21 mouse cellular contexts compared by ENCODE assay signal in genomic region chr10:99573997-99574396, GRCm38 (mm10).
A peak's percentile ranks its signal among the peaks of the same experiment; 100 is the strongest.
DNase-seq lines count a peak whose midpoint lies in the region; ATAC-seq and TF ChIP-seq lines count a peak whose summit lies in the region.
"Had no signal": no experiment of that assay in that cellular context is flagged by ENCODE, and none has a peak within 500 bp of the region (broad histone marks: within the 10 kb centered on the region; RNA-seq: fewer than 3 reads in every experiment).

No protein-coding gene starts in this region.

- 77% methylated on average over 14 of the region's 14 CpGs for WGBS in hindbrain, postnatal 0 days
- WGBS in hindbrain, embryonic 11.5 days: 87% methylated on average over 14 of the region's 14 CpGs
- 42% methylated on average over 14 of the region's 14 CpGs for WGBS in intestine, postnatal 0 days

- H3K4me1 ChIP-seq in hindbrain, postnatal 0 days (ENCODE audit: insufficient read depth, low read length): peaks cover 16% of the 10 kb centered on the region; the same call in 1 of the 2 replicates
- no peaks in the 10 kb centered on the region for H3K4me1 ChIP-seq in hindbrain, embryonic 11.5 days (replicated peaks; ENCODE audit: control insufficient read depth, insufficient read depth, low read length)
- no peaks in the 10 kb centered on the region for H3K4me1 ChIP-seq in intestine, postnatal 0 days (replicated peaks; ENCODE audit: control insufficient read depth, insufficient read depth, low read length)
- H3K4me1 ChIP-seq: liver, embryonic 15.5 days had no signal

- H3K9ac ChIP-seq in hindbrain, postnatal 0 days (replicated peaks; ENCODE audit: low read length): no peak overlapping the region
- no peak overlapping the region for H3K9ac ChIP-seq in hindbrain, embryonic 11.5 days (ENCODE audit: low read depth, low read length)
- H3K9ac ChIP-seq in intestine, postnatal 0 days (ENCODE audit: low read depth, low read length): no peak overlapping the region
- H3K9ac ChIP-seq: embryonic facial prominence, embryonic 15.5 days; liver, embryonic 15.5 days had no signal

- TF ChIP-seq CTCF in hindbrain, postnatal 0 days (IDR thresholded peaks at IDR 0.05; ENCODE audit: low read depth): no peak
- TF ChIP-seq CTCF in intestine, postnatal 0 days (IDR thresholded peaks at IDR 0.05; ENCODE audit: low read depth): no peak

- no peak overlapping the region for H3K4me2 ChIP-seq in hindbrain, postnatal 0 days (ENCODE audit: low read depth, low read length)
- no peak overlapping the region for H3K4me2 ChIP-seq in hindbrain, embryonic 11.5 days (replicated peaks; ENCODE audit: low read depth, low read length)
- no peak overlapping the region for H3K4me2 ChIP-seq in intestine, postnatal 0 days (replicated peaks; ENCODE audit: low read depth)
- H3K4me2 ChIP-seq: embryonic facial prominence, embryonic 15.5 days; liver, embryonic 15.5 days had no signal

- no peaks in the 10 kb centered on the region for H3K36me3 ChIP-seq in hindbrain, postnatal 0 days (ENCODE audit: insufficient read depth, low read length)
- no peaks in the 10 kb centered on the region for H3K36me3 ChIP-seq in hindbrain, embryonic 11.5 days (ENCODE audit: control insufficient read depth, insufficient read depth, low read length)
- H3K36me3 ChIP-seq in intestine, postnatal 0 days (ENCODE audit: control insufficient read depth, insufficient read depth): no peaks in the 10 kb centered on the region
- H3K36me3 ChIP-seq: embryonic facial prominence, embryonic 15.5 days; G1E; liver, embryonic 15.5 days had no signal

- no peak overlapping the region for H3K4me3 ChIP-seq in hindbrain, postnatal 0 days (ENCODE audit: low read length)
- H3K4me3 ChIP-seq in hindbrain, embryonic 11.5 days (ENCODE audit: low read depth, low read length): no peak overlapping the region
- no peak overlapping the region for H3K4me3 ChIP-seq in intestine, postnatal 0 days (ENCODE audit: low read depth, low read length)
- H3K4me3 ChIP-seq: embryonic facial prominence, embryonic 15.5 days; liver, embryonic 15.5 days had no signal

- no peaks in the 10 kb centered on the region for H3K27me3 ChIP-seq in hindbrain, postnatal 0 days (ENCODE audit: insufficient read depth, low read length)
- no peaks in the 10 kb centered on the region for H3K27me3 ChIP-seq in hindbrain, embryonic 11.5 days (ENCODE audit: control insufficient read depth, insufficient read depth, low read length)
- H3K27me3 ChIP-seq in intestine, postnatal 0 days (replicated peaks; ENCODE audit: control insufficient read depth, insufficient read depth, low read length): no peaks in the 10 kb centered on the region
- H3K27me3 ChIP-seq: embryonic facial prominence, embryonic 15.5 days; liver, embryonic 15.5 days had no signal

- no peak for ATAC-seq in hindbrain, postnatal 0 days
- no peak for ATAC-seq in hindbrain, embryonic 11.5 days (ENCODE audit: low FRiP score)
- peak; percentile 43; the same call in 1 of the 2 replicates for ATAC-seq in intestine, postnatal 0 days
- ATAC-seq in activated CD4-positive, CD25-positive, alpha-beta regulatory T cell, adult 4 months: no peak
- ATAC-seq in granulocyte monocyte progenitor cell, adult 5-6 weeks (replicated peaks; ENCODE audit: poor library complexity, severe bottlenecking): no peak
- ATAC-seq: forebrain, embryonic 16.5 days; lung, postnatal 0 days had no signal

- no peaks in the 10 kb centered on the region for H3K9me3 ChIP-seq in hindbrain, postnatal 0 days (ENCODE audit: low read length)
- no peaks in the 10 kb centered on the region for H3K9me3 ChIP-seq in hindbrain, embryonic 11.5 days (ENCODE audit: control insufficient read depth, low read length)
- no peaks in the 10 kb centered on the region for H3K9me3 ChIP-seq in intestine, postnatal 0 days (ENCODE audit: control insufficient read depth)
- H3K9me3 ChIP-seq: embryonic facial prominence, embryonic 15.5 days; liver, embryonic 15.5 days had no signal

- no peak overlapping the region for H3K27ac ChIP-seq in hindbrain, postnatal 0 days
- H3K27ac ChIP-seq in hindbrain, embryonic 11.5 days (ENCODE audit: low read depth, low read length): no peak overlapping the region
- no peak overlapping the region for H3K27ac ChIP-seq in intestine, postnatal 0 days (ENCODE audit: low read depth, low read length)
- H3K27ac ChIP-seq: embryonic facial prominence, embryonic 15.5 days; liver, embryonic 15.5 days had no signal

- peak; percentile 19 for DNase-seq in gastrocnemius, adult 18-20 months (ENCODE audit: low spot score)
- no peak for DNase-seq in gastrocnemius, postnatal 4 days (ENCODE audit: low spot score in 2 of 2)
- DNase-seq in hindbrain, postnatal 0 days (ENCODE audit: low spot score): peak; percentile 19
- DNase-seq in hindbrain, embryonic 11.5 days (ENCODE audit: low spot score): no peak
- peak; percentile 66 for DNase-seq in 416B (ENCODE audit: low read depth)
- DNase-seq: adrenal gland, postnatal 36 days; cerebellum, adult 11-12 months; cerebellum, postnatal 14 days; embryo, embryonic 11 days; heart, adult 18-20 months; kidney, adult 9 months; kidney, postnatal 4 days; right cerebral cortex, postnatal 25 days had no signal

Comparison
In these comparisons a context has a peak if more than half of its experiments do, and no peak if none do; other contexts are left out.
1. DNase-seq: peak in gastrocnemius, adult 18-20 months (single experiment), hindbrain, postnatal 0 days (single experiment) and 416B (single experiment); none in gastrocnemius, postnatal 4 days (0 of 2) and hindbrain, embryonic 11.5 days (single experiment).